Mouse (Mus musculus): Measurements from ENCODE around the gene Mrm1.

The Mrm1 gene

DNA sequence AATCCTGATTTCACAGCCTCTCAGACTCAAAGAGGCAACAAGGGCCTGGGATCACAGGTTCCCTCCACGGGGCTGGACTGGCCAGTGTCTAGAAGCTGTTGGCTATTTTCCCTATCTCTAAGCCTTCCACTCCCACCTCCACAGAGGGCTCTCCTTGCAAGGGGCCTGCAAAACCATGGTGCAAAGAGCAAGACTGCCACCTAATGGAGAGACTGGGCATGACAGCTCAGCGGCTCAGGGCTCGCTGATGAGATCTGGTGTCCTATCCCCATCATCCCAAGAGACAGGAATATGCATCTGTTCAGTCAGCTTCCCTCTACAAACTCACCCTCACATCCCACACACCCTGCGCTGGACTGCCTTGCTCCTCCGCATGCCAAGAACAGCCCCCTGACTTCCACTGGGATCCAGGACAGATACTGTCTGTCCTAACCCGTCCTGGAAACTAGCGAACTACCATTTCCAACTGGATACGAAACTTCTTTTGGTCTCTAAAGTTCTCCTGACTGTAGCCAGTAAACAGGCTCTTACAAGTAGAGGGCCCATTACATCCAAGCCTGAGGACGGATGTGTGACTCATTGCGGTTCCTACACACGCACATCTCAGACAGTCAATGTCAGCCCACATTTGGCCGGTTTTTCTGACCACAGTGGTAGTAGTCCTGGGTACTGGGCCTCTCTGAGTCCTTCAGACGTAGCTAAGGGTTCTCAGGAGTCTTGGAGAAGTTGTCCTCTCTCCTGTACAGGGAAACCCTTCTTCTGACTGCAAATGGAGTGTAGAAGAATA lies 5.4 kb downstream of the Mrm1 start:
- peak; percentile 88 for DNase-seq (ENCODE audit: low read depth, low spot score)

DNA sequence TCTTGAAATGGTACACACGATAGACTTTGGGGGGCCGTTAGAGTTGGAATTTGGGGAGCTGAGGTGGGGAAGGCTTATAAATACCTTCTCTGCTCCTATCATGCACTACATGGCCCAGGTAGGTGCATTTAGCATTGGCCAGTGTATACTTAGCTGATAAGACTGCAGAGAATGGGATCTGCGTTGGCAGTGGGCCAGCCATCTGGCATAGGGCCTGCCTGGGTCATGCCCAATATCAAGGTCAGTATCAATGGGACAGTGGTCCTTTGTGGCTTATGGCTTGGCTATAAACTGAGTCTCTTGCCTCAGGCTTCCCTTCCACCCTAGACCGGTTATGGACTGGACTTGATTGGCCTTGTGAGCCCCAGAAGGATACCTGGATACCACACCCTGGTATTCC lies 14.9 kb downstream of the Mrm1 start:
- DNase-seq (ENCODE audit: low read depth, low spot score) = no peak

GRCm38 (mm10) chr11:84797627-84798353 lies 21.5 kb downstream of the Mrm1 start:
- peak; percentile 84 for DNase-seq (ENCODE audit: low read depth, low spot score)

- no peak for DNase-seq (ENCODE audit: low read depth, low spot score)
Measured at GRCm38 (mm10) chr11:84797026-84797425, 22.3 kb downstream of the Mrm1 start.

DNA sequence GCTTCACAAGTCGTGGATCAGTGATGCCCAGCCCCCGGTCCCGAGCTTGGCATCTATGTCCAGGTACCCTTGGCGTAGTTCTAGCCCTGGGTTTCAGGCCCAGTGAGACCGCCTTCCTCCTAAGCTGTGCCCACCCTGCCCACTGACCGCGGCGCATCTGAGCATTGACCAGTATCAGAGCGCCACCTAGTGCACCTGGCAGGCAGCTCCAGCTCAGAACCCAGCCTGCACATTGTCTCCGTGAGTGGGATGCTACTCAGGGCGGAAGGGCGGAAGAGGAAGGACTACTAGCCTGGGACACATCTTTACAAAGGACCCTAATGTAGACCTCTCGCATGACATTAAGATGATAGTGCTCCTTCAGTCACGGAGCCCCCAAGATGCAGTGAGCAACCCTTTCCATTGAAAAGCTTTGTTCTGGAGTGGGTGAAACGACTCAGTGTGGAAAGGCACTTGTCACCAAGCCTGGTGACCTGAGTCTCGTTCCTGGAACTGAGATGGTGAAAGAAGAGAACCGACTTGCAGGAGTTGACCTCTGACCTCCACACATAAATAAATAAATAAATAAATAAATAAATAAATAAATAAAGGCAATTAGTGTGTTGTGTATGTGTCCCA lies 24.7 kb downstream of the Mrm1 start:
- DNase-seq (ENCODE audit: low read depth, low spot score) = peak; percentile 53

DNA sequence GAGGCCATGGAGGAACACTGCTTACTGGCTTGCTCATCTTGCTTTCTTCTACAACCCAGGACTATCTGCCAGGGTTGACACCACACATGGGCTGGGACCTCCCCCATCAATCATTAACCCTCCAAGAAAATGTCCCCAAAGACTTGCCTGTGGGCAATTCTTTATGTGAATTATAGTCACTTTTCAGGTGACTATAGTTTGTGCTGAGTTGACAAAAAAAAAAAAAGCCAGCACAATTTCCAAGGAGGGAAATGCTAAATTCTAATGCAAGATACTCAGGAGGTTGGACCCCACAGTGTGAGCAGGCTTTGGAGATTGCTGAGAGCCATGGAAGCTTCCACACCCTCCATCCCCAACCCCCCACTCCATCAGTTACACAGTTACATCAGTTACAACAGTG lies 25.8 kb downstream of the Mrm1 start:
- no peak for DNase-seq (ENCODE audit: low read depth, low spot score)

DNA sequence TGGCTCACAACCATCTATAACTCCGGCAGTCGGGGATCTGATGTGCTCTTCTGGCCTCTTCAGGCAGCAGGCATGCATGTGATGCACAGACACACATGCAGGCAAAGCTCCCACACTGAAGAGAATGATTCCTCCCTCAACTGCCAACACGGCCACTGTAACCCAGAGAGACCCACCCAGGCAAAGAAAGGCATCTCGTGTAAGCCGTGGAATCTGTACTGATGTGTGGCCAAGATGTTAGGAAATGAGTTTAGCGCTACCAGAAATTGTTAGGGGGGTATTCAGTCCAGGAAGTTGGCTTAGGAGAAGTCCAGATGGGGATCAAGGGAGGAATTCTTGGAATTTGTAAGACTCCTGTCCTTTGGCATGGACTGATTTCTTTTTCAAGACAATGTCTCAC lies 28.9 kb downstream of the Mrm1 start:
- DNase-seq (ENCODE audit: low read depth, low spot score) = no peak

GRCm38 (mm10) chr11:84780143-84780870 lies 39.0 kb downstream of the Mrm1 start:
- no peak for DNase-seq (ENCODE audit: low read depth, low spot score)

- no peak for DNase-seq (ENCODE audit: low read depth, low spot score)
Measured at GRCm38 (mm10) chr11:84775560-84775959, 43.8 kb downstream of the Mrm1 start.

GRCm38 (mm10) chr11:84774870-84775514 lies 44.3 kb downstream of the Mrm1 start:
- no peak for DNase-seq (ENCODE audit: low read depth, low spot score)

DNA sequence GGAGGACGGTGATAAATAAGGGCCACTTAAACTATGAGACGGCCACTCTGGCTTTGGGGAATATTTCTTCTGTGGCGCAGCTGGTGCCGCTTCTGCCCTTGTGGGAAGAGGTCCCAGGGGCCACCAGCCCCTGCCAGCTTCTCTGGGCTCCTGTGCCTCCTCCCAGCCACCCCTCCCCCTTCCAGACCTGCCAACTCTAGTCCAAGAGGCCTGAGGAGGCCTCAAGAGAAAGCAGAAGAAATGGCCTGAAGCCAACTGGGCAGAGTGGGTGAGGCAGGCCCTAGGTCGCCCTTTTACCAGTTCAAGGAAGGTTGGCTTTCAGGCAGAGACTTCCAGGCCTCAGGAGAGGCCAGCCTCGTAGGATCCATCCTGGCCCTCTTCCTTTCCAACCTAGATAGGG lies 51.4 kb downstream of the Mrm1 start:
- no peak for DNase-seq (ENCODE audit: low read depth, low spot score)

GRCm38 (mm10) chr11:84765125-84765524 lies 54.2 kb downstream of the Mrm1 start:
- DNase-seq (ENCODE audit: low read depth, low spot score) = no peak

DNA sequence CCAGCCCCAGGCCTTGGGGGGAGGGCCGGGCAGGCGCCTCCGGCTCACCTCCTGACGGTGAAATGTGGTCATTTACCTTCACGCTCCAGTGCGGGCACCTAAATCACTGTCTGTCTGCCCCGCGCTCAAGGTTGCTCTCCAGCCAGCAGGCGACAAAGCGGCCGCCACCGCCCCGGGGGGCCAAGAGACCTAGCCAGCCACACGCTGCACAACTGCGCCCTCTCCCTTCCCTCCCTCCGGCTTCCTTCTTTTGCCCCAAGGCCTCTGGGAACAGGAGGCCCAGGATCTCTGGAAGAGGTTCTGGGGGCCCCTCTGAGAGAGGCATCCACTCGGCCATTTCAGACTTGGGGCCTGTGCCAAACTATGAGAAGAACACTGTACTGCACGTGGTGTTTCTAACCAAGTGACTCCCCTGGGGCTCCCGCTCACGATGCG lies 54.8 kb downstream of the Mrm1 start:
- no peak for DNase-seq (ENCODE audit: low read depth, low spot score)

DNA sequence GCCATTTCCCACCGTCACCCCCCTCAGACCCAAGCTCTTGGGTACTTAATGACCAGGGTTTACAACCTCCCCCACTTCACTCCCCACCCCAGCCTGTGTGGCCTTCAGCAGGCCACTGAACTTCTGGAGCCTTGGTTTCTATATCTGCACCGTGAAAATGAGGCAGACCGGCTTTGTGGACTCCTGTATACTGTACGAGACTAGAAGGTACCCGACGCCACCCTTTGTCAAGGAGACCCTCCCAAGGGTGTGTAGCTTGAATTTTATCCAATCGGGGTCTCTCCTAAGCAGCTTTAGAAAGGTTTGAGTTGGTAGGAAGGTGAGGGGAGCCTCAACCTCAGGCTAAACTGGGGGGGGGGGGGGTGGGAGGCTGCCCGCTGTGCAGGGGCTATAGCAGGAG lies 55.2 kb downstream of the Mrm1 start:
- DNase-seq (ENCODE audit: low read depth, low spot score) = no peak
